Mouse (Mus musculus): ENCODE measurements around the gene Map3k21.

DNA sequence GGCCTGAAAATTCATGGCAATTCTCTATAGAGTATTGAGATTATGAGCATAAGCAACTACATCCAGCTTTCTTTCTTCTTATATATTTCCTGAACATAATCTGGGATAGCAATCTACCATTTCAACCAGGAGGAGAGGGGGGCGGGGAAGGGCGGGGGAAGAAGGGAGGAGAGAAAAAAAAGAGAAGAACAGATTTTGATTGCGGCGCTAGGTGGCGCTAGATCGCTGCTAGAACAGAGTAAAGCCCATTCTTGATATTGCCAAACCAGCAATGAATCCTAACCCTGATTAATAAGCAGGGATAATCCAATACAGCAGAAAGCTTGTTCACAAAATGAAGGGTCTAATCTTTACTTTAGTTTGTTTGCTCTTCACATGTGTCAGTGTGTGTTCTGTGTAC is 11.4 kb upstream of the Map3k21 start:
- TF ChIP-seq CTCF (IDR thresholded peaks at IDR 0.05; ENCODE audit: low read depth, low read length) (peak; percentile 59), POLR2A (IDR thresholded peaks at IDR 0.05; ENCODE audit: extremely low read depth, insufficient read depth, low read length) (no peak)
